Mouse (Mus musculus) hindbrain, embryonic 11.5 days (tissue): ENCODE data around the gene Sema3d. TPM values are rescaled to one million over a fixed set of nuclear protein-coding genes. Genes with fewer than 3 reads are reported as not detected.

Experiments
- ATAC-seq: fragments of 200-750 bp; cut with Nextera tagmentation; 2 replicates; pipeline ENCODE4 v1.8.0; 2017; ENCODE audit warnings: mild to moderate bottlenecking, moderate TSS enrichment, moderate library complexity; ENCODE audit not compliant: low FRiP score
- DNase-seq: peaks from one replicate; pipeline ENCODE4 v3.0.0-alpha.2; 2015; ENCODE audit warnings: low spot score
- H3K27ac ChIP-seq: fragments of 300-500 bp; sonication (generic); 2 replicates; pipeline ENCODE4 v1.5.1; 2014; ENCODE audit warnings: mild to moderate bottlenecking, low read depth, low read length
- H3K27me3 ChIP-seq: fragments of 300-500 bp; sonication (generic); 2 replicates; pipeline ENCODE4 v1.6.1; 2014; ENCODE audit warnings: mild to moderate bottlenecking, low read length, moderate library complexity, mixed read lengths; ENCODE audit not compliant: control insufficient read depth, insufficient read depth
- H3K36me3 ChIP-seq: fragments of 300-500 bp; sonication (generic); 2 replicates; pipeline ENCODE4 v1.6.1; 2014; ENCODE audit warnings: mild to moderate bottlenecking, low read length, moderate library complexity, mixed read lengths; ENCODE audit not compliant: control insufficient read depth, insufficient read depth
- H3K4me1 ChIP-seq: fragments of 300-500 bp; sonication (generic); replicated peaks from 2 replicates; pipeline ENCODE4 v1.6.1; 2014; ENCODE audit warnings: low read length, mixed read lengths; ENCODE audit not compliant: control insufficient read depth, insufficient read depth
- H3K4me2 ChIP-seq: fragments of 300-500 bp; sonication (generic); replicated peaks from 2 replicates; pipeline ENCODE4 v1.6.1; 2014; ENCODE audit warnings: mild to moderate bottlenecking, low read depth, low read length
- H3K4me3 ChIP-seq: fragments of 300-500 bp; sonication (generic); 2 replicates; pipeline ENCODE4 v1.5.1; 2014; ENCODE audit warnings: low read depth, low read length
- H3K9ac ChIP-seq: fragments of 300-500 bp; sonication (generic); 2 replicates; pipeline ENCODE4 v1.6.1; 2014; ENCODE audit warnings: low read depth, low read length
- H3K9me3 ChIP-seq: fragments of 300-500 bp; sonication (generic); 2 replicates; pipeline ENCODE4 v1.6.1; 2016; ENCODE audit warnings: low read length; ENCODE audit not compliant: control insufficient read depth
- WGBS: fragments of 180-500 bp; shearing (Covaris S2); extraction: QIAGEN DNeasy Blood & Tissue Kit; methylation state at CpG from one replicate; pipeline ENCODE4 v1.1.7; 2014; 5-methylcytosine and 5-hydroxymethylcytosine counted together
- polyA plus RNA-seq: library from polyadenylated mRNA; unstranded; fragments of >200 nt; fragmentation: Nextera tagmentation; extraction: Ambion mirVana; gene quantifications from 2 replicates; pipeline ENCODE4 v1.2.1, GENCODE M21; 2014

Sema3d gene
- polyA plus RNA-seq, 1 experiment from 2014 or later = 5.5 TPM

DNA sequence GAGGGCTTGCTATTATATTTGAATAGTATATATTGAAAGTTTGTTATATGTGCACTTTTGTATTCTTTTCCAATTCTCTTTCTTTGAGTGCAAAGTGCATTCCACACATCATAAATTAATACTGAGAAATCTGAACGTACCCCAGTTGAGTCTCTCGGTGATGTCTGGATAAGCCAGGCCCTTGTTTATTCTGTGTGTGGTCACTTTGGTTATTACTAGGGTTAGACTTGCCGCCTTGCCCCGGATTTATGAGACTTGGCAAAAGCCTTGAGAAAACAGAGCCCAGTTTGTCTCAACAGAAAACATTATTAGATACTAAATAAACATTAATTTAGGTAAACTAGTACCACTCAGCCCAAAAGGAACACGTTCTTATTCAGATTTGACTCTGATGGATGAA, 40.1 kb downstream of the Sema3d start:
- Histone ChIP-seq H3K4me3 (no peak overlapping the region), H3K9ac (no peak overlapping the region), H3K9me3 (no peaks in the 10 kb centered on the region), H3K4me2 (no peak overlapping the region), H3K27ac (no peak overlapping the region), H3K36me3 (no peaks in the 10 kb centered on the region), H3K4me1 (no peaks in the 10 kb centered on the region), H3K27me3 (no peaks in the 10 kb centered on the region)
- ATAC-seq (no peak), DNase-seq (no peak)
- WGBS = 80% methylated on average over 5 of the region's 5 CpGs

GRCm38 (mm10) chr5:12441737-12442136, 58.6 kb downstream of the Sema3d start:
- no peaks in the 10 kb centered on the region for H3K4me1 ChIP-seq
- H3K4me2 ChIP-seq = no peak overlapping the region
- no peaks in the 10 kb centered on the region for H3K9me3 ChIP-seq
- no peak overlapping the region for H3K9ac ChIP-seq
- ATAC-seq (0 out of 2 replicates have a peak, but pooled peaks have one; percentile 12), DNase-seq (peak; percentile 19)
- H3K27ac ChIP-seq = no peak overlapping the region
- no peak overlapping the region for H3K4me3 ChIP-seq
- WGBS = 69% methylated on average over 1 of the region's 1 CpGs
- no peaks in the 10 kb centered on the region for H3K36me3 ChIP-seq
- no peaks in the 10 kb centered on the region for H3K27me3 ChIP-seq

- WGBS = 74% methylated on average over 7 of the region's 7 CpGs
- no peaks in the 10 kb centered on the region for H3K27me3 ChIP-seq
- no peak overlapping the region for H3K4me3 ChIP-seq
- no peak overlapping the region for H3K9ac ChIP-seq
- peak; percentile 40; the same call in 1 of the 2 replicates for ATAC-seq
- no peak overlapping the region for H3K27ac ChIP-seq
- no peaks in the 10 kb centered on the region for H3K4me1 ChIP-seq
- H3K36me3 ChIP-seq = no peaks in the 10 kb centered on the region
- H3K9me3 ChIP-seq = no peaks in the 10 kb centered on the region
- DNase-seq = no peak
- H3K4me2 ChIP-seq = no peak overlapping the region
Measured at GRCm38 (mm10) chr5:12442176-12443105, 59.3 kb downstream of the Sema3d start.

DNA sequence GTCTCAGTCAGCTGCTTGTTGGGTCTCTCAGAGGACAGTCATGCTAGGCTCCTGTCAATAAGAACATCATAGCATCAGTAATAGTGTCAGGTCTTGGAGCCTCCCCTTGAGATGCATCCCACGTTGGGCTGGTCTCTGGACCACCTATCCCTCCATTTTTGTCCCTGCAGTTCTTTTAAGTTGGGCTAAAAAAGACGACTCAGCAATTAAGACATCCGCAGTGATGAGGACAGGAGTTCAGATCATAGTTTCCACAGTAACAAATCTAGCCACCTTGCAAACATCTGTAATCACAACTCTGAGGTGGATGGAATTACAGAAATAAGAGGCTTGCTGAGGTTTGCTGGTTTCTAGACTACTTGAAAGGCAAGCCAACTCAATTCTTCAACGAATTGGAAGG, 67.9 kb downstream of the Sema3d start:
- Histone ChIP-seq H3K4me2 (no peak overlapping the region), H3K27me3 (no peaks in the 10 kb centered on the region), H3K36me3 (no peaks in the 10 kb centered on the region), H3K9ac (no peak overlapping the region), H3K4me3 (no peak overlapping the region), H3K9me3 (no peaks in the 10 kb centered on the region), H3K4me1 (no peaks in the 10 kb centered on the region), H3K27ac (no peak overlapping the region)
- ATAC-seq (no peak), DNase-seq (no peak)
- 90% methylated on average over 4 of the region's 4 CpGs for WGBS

GRCm38 (mm10) chr5:12454946-12455345, 71.8 kb downstream of the Sema3d start:
- DNase-seq (no peak), ATAC-seq (no peak)
- Histone ChIP-seq H3K4me2 (no peak overlapping the region), H3K4me1 (no peaks in the 10 kb centered on the region), H3K9me3 (no peaks in the 10 kb centered on the region), H3K27ac (no peak overlapping the region), H3K4me3 (no peak overlapping the region), H3K27me3 (no peaks in the 10 kb centered on the region), H3K9ac (no peak overlapping the region), H3K36me3 (no peaks in the 10 kb centered on the region)
- WGBS = 77% methylated on average over 1 of the region's 1 CpGs

GRCm38 (mm10) chr5:12457509-12457908, 74.3 kb downstream of the Sema3d start:
- H3K4me1 ChIP-seq = no peaks in the 10 kb centered on the region
- 78% methylated on average over 1 of the region's 1 CpGs for WGBS
- ATAC-seq = no peak

GRCm38 (mm10) chr5:12467568-12468336, 84.6 kb downstream of the Sema3d start:
- no peaks in the 10 kb centered on the region for H3K36me3 ChIP-seq
- no peaks in the 10 kb centered on the region for H3K4me1 ChIP-seq
- H3K27me3 ChIP-seq = no peaks in the 10 kb centered on the region
- no peaks in the 10 kb centered on the region for H3K9me3 ChIP-seq
- ATAC-seq (no peak), DNase-seq (no peak)
- WGBS = 85% methylated on average over 4 of the region's 4 CpGs
- H3K4me3 ChIP-seq = no peak overlapping the region
- no peak overlapping the region for H3K27ac ChIP-seq
- H3K4me2 ChIP-seq = no peak overlapping the region
- H3K9ac ChIP-seq = no peak overlapping the region

More at GRCm38 (mm10) chr5:12457509-12457908, 74.3 kb downstream of the Sema3d start:
- Histone ChIP-seq H3K9me3 (no peaks in the 10 kb centered on the region), H3K27me3 (no peaks in the 10 kb centered on the region), H3K4me2 (no peak overlapping the region), H3K27ac (no peak overlapping the region), H3K4me3 (no peak overlapping the region), H3K9ac (no peak overlapping the region), H3K36me3 (no peaks in the 10 kb centered on the region)
- no peak for DNase-seq

DNA sequence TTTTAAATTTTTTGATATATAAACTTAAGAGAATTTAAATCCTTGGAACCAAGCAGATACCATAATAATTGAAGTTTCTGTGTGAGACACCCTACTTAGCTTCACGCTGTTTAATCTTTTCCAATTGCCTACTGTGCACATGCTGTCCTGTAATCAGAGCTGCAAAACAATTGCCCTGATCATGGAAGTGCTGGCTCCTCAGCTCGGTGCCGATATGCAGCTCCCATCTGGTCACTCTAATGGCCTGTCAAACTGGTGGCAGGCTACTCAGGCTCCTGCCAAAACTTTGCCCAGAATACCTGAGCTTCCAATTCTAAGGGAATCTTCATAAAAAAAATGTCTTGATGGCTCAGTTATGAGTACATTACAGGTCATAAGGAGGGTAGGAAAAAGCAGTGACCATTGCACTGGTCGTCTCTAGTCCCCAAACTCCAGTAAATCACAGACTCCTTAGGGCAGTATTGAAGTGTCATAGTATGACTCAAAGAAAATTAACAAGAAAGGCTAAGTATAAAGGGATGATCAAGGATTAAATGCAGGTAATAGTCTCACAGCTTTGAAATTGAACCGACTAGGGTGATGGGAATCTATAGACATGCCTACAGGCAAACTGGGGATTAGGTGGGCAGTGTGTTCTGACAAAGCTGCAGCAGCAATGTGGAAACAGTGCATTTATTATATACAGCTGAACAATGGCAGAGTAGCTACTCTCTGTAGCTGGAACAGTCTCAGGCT, 91.9 kb downstream of the Sema3d start:
- Histone ChIP-seq H3K4me3 (no peak overlapping the region), H3K4me2 (no peak overlapping the region), H3K9ac (no peak overlapping the region), H3K27ac (no peak overlapping the region), H3K4me1 (no peaks in the 10 kb centered on the region), H3K9me3 (no peaks in the 10 kb centered on the region), H3K36me3 (no peaks in the 10 kb centered on the region), H3K27me3 (no peaks in the 10 kb centered on the region)
- no peak for DNase-seq
- 67% methylated on average over 5 of the region's 5 CpGs for WGBS
- peak; percentile 51 for ATAC-seq
